Mouse (Mus musculus) midbrain, embryonic 16.5 days (tissue): Measurements from ENCODE around the gene Mdm2. TPM values are rescaled to one million over a fixed set of nuclear protein-coding genes. Genes with fewer than 3 reads are reported as not detected.

Experiments
- ATAC-seq: fragments of 200-750 bp; cut with Nextera tagmentation; 2 replicates; pipeline ENCODE4 v1.8.0; 2017; ENCODE audit warnings: moderate TSS enrichment
- H3K27ac ChIP-seq: fragments of 300-500 bp; sonication (generic); 2 replicates; pipeline ENCODE4 v1.5.1; 2014; ENCODE audit warnings: mild to moderate bottlenecking, low read length, mixed read lengths
- H3K27me3 ChIP-seq: fragments of 300-500 bp; sonication (generic); 2 replicates; pipeline ENCODE4 v1.6.1; 2014; ENCODE audit warnings: low read depth, low read length, mixed read lengths; ENCODE audit not compliant: control insufficient read depth, insufficient read depth
- H3K36me3 ChIP-seq: fragments of 300-500 bp; sonication (generic); 2 replicates; pipeline ENCODE4 v1.6.1; 2014; ENCODE audit warnings: mild to moderate bottlenecking, low read length, moderate library complexity, mixed read lengths; ENCODE audit not compliant: control insufficient read depth, insufficient read depth
- H3K4me1 ChIP-seq: fragments of 300-500 bp; sonication (generic); 2 replicates; pipeline ENCODE4 v1.6.1; 2014; ENCODE audit warnings: mild to moderate bottlenecking, low read length, mixed read lengths; ENCODE audit not compliant: control insufficient read depth, insufficient read depth
- H3K4me2 ChIP-seq: fragments of 300-500 bp; sonication (generic); 2 replicates; pipeline ENCODE4 v1.6.1; 2014; ENCODE audit warnings: mild to moderate bottlenecking, low read length, mixed read lengths
- H3K4me3 ChIP-seq: fragments of 300-500 bp; sonication (generic); 2 replicates; pipeline ENCODE4 v1.5.1; 2014; ENCODE audit warnings: low read depth, mild to moderate bottlenecking, low read length, moderate library complexity, mixed read lengths
- H3K9ac ChIP-seq: fragments of 300-500 bp; sonication (generic); 2 replicates; pipeline ENCODE4 v1.6.1; 2014; ENCODE audit warnings: low read depth, low read length, mixed read lengths
- H3K9me3 ChIP-seq: fragments of 300-500 bp; sonication (generic); replicated peaks from 2 replicates; pipeline ENCODE4 v1.6.1; 2014; ENCODE audit warnings: mild to moderate bottlenecking, low read length, mixed read lengths; ENCODE audit not compliant: control insufficient read depth, poor library complexity, severe bottlenecking
- WGBS: fragments of 180-500 bp; shearing (Covaris S2); extraction: QIAGEN DNeasy Blood & Tissue Kit; methylation state at CpG from one replicate; pipeline ENCODE4 v1.1.7; 2014; 5-methylcytosine and 5-hydroxymethylcytosine counted together
- polyA plus RNA-seq: library from polyadenylated mRNA; unstranded; fragments of >200 nt; fragmentation: Nextera tagmentation; extraction: Ambion mirVana; gene quantifications from 2 replicates; pipeline ENCODE4 v1.2.1, GENCODE M21; 2015

Gene Mdm2
- polyA plus RNA-seq, 1 experiment from 2014 or later, result 53.1 TPM

- no peaks in the 10 kb centered on the region for H3K4me1 ChIP-seq
- 89% methylated on average over 19 of the region's 19 CpGs for WGBS
Measured at GRCm38 (mm10) chr10:117684298-117685170, 26.0 kb downstream of the Mdm2 start.

GRCm38 (mm10) chr10:117683734-117684037 lies 26.9 kb downstream of the Mdm2 start:
- no peaks in the 10 kb centered on the region for H3K27me3 ChIP-seq
- 94% methylated on average over 9 of the region's 9 CpGs for WGBS
- ATAC-seq, result no peak
- no peaks in the 10 kb centered on the region for H3K36me3 ChIP-seq
- H3K27ac ChIP-seq, result no peak overlapping the region
- H3K9ac ChIP-seq, result no peak overlapping the region
- H3K4me1 ChIP-seq, result no peaks in the 10 kb centered on the region
- H3K9me3 ChIP-seq, result no peaks in the 10 kb centered on the region
- H3K4me2 ChIP-seq, result no peak overlapping the region
- H3K4me3 ChIP-seq, result no peak overlapping the region

More at GRCm38 (mm10) chr10:117684298-117685170, 26.0 kb downstream of the Mdm2 start:
- no peak overlapping the region for H3K4me3 ChIP-seq
- ATAC-seq, result no peak
- peaks cover 4% of the 10 kb centered on the region; the same call in 1 of the 2 replicates for H3K36me3 ChIP-seq
- no peak overlapping the region for H3K9ac ChIP-seq
- no peaks in the 10 kb centered on the region for H3K27me3 ChIP-seq
- no peaks in the 10 kb centered on the region for H3K9me3 ChIP-seq
- no peak overlapping the region for H3K4me2 ChIP-seq
- no peak overlapping the region for H3K27ac ChIP-seq

GRCm38 (mm10) chr10:117682858-117683733 lies 27.5 kb downstream of the Mdm2 start:
- no peak overlapping the region for H3K9ac ChIP-seq
- no peaks in the 10 kb centered on the region for H3K4me1 ChIP-seq
- H3K27me3 ChIP-seq, result no peaks in the 10 kb centered on the region
- no peaks in the 10 kb centered on the region for H3K9me3 ChIP-seq
- no peak overlapping the region for H3K27ac ChIP-seq
- H3K4me3 ChIP-seq, result no peak overlapping the region
- ATAC-seq, result no peak
- H3K4me2 ChIP-seq, result no peak overlapping the region
- H3K36me3 ChIP-seq, result no peaks in the 10 kb centered on the region
- 77% methylated on average over 30 of the region's 30 CpGs for WGBS

- Histone ChIP-seq H3K4me1 (no peaks in the 10 kb centered on the region), H3K4me2 (no peak overlapping the region), H3K27ac (no peak overlapping the region), H3K36me3 (no peaks in the 10 kb centered on the region), H3K4me3 (no peak overlapping the region), H3K9ac (no peak overlapping the region), H3K27me3 (no peaks in the 10 kb centered on the region), H3K9me3 (no peaks in the 10 kb centered on the region)
- ATAC-seq, result no peak
- 61% methylated on average over 14 of the region's 14 CpGs for WGBS
Measured at GRCm38 (mm10) chr10:117681999-117682857, 28.3 kb downstream of the Mdm2 start.

GRCm38 (mm10) chr10:117681543-117681942 lies 29.0 kb downstream of the Mdm2 start:
- WGBS, result 89% methylated on average over 3 of the region's 3 CpGs
- H3K9me3 ChIP-seq, result no peaks in the 10 kb centered on the region
- H3K4me2 ChIP-seq, result no peak overlapping the region
- peaks cover 3% of the 10 kb centered on the region; the same call in 1 of the 2 replicates for H3K4me1 ChIP-seq
- H3K9ac ChIP-seq, result no peak overlapping the region
- no peak for ATAC-seq
- no peak overlapping the region for H3K27ac ChIP-seq
- no peak overlapping the region for H3K4me3 ChIP-seq
- no peaks in the 10 kb centered on the region for H3K27me3 ChIP-seq
- no peaks in the 10 kb centered on the region for H3K36me3 ChIP-seq

- no peak for ATAC-seq
- H3K27me3 ChIP-seq, result no peaks in the 10 kb centered on the region
- no peaks in the 10 kb centered on the region for H3K9me3 ChIP-seq
- H3K4me1 ChIP-seq, result peaks cover 3% of the 10 kb centered on the region; the same call in 1 of the 2 replicates
- H3K4me3 ChIP-seq, result no peak overlapping the region
- no peak overlapping the region for H3K4me2 ChIP-seq
- no peak overlapping the region for H3K27ac ChIP-seq
- WGBS, result 86% methylated on average over 12 of the region's 12 CpGs
- no peak overlapping the region for H3K9ac ChIP-seq
- no peaks in the 10 kb centered on the region for H3K36me3 ChIP-seq
Measured at GRCm38 (mm10) chr10:117680868-117681513, 29.6 kb downstream of the Mdm2 start.

GRCm38 (mm10) chr10:117679963-117680473 lies 30.5 kb downstream of the Mdm2 start:
- Histone ChIP-seq H3K36me3 (no peaks in the 10 kb centered on the region), H3K4me2 (no peak overlapping the region), H3K9me3 (no peaks in the 10 kb centered on the region), H3K9ac (no peak overlapping the region), H3K4me1 (peaks cover 6% of the 10 kb centered on the region; the same call in 1 of the 2 replicates), H3K27me3 (no peaks in the 10 kb centered on the region), H3K27ac (no peak overlapping the region), H3K4me3 (no peak overlapping the region)
- no peak for ATAC-seq
- 92% methylated on average over 14 of the region's 14 CpGs for WGBS

- H3K36me3 ChIP-seq, result no peaks in the 10 kb centered on the region
- peaks cover 6% of the 10 kb centered on the region; the same call in 1 of the 2 replicates for H3K4me1 ChIP-seq
- H3K4me2 ChIP-seq, result no peak overlapping the region
- H3K4me3 ChIP-seq, result no peak overlapping the region
- H3K27ac ChIP-seq, result no peak overlapping the region
- no peak for ATAC-seq
- 81% methylated on average over 5 of the region's 5 CpGs for WGBS
- no peak overlapping the region for H3K9ac ChIP-seq
- no peaks in the 10 kb centered on the region for H3K9me3 ChIP-seq
- H3K27me3 ChIP-seq, result no peaks in the 10 kb centered on the region
Measured at GRCm38 (mm10) chr10:117679029-117679686, 31.4 kb downstream of the Mdm2 start.
